Mouse (Mus musculus): ENCODE measurements around the gene Armc12. TPM values are rescaled to one million over a fixed set of nuclear protein-coding genes. Genes with fewer than 3 reads are reported as not detected.

The Armc12 gene
- polyA plus RNA-seq, 3 experiments from 2014 or later = 0.46 to 0.78 TPM; not detected in 1

DNA sequence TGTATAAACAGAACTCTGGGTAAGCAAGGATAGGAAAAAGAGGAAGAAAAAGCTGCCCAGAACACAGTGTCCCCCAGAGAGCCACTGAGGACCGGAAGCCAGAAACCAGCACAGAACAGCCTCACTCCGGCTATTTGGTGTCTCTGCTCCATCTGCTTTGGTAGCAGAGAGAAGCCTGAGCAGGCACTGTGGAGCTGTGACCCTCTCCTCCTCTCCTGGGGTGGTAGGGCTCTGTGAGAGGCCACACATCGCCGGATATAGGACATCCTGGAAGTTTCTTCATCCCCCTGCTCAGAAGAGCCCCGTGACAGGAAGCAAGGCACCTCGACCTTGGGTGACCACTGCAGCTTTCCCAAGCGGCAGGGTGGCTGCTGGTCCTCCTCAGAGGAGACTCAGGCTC lies 16.8 kb upstream of the Armc12 start:
- no peak for ATAC-seq

DNA sequence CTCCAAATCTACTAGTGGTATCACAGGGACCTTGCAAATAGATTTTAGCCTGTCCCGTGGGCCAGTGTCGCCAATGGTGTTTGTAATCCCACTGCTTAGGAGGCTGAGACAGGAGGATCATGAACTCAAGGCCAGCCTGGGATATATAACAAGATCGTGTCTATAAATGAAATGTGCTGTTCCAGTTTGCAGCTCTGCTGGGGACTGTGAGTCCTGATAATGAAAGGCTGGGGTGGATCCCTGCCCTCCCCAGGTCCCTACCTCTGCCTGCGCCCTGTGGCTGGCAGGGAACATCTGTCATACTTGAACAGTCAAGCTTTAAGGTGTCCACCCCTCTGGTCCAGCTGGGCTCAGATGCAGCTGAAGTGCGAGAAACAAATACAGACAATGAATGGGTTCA lies 16.1 kb upstream of the Armc12 start:
- ATAC-seq = no peak

GRCm38 (mm10) chr17:28515431-28516341 lies 14.9 kb upstream of the Armc12 start:
- ATAC-seq = peak; percentile 57

- ATAC-seq = no peak
These were observed 13.7 kb upstream of the Armc12 start for GRCm38 (mm10) chr17:28516881-28517280.

GRCm38 (mm10) chr17:28517441-28517955 lies 13.1 kb upstream of the Armc12 start, which contains the start of gene Fkbp5:
Gene Fkbp5, minus strand, starts transcription at chr17:28517527.
- no peak for ATAC-seq

DNA sequence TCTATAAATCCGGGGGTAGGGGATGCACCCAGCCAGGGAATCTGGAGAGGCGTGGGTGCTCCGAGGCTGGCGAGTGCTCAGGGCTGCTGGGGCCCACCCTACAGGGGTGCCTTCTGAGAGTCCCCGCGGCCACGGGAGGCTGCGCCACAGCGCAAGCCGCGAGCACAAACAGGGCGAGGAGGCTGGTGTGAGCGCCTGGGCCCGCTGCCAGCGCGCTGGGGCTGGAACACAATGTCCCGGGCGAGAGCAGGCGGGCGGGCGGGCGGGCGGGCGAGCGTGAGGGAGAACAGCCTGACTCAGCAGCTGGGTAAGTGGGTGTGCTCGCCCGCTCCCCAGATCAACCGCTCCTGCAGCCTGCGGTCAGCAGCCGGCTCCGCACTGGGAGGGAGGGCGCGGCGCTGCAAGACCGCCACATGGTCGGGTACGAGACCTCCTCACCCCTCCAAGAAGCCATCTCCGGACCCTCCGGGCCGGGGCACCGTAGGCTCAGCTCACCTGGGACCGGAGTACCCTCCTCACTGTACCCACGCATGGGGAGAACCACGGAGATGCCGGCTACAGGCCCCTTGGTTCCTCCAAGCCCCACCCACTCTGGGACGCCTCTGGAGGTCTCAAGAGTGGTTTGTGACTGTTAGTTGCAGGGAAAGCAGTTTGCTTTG lies 12.5 kb upstream of the Armc12 start:
- peak; percentile 8 for ATAC-seq

DNA sequence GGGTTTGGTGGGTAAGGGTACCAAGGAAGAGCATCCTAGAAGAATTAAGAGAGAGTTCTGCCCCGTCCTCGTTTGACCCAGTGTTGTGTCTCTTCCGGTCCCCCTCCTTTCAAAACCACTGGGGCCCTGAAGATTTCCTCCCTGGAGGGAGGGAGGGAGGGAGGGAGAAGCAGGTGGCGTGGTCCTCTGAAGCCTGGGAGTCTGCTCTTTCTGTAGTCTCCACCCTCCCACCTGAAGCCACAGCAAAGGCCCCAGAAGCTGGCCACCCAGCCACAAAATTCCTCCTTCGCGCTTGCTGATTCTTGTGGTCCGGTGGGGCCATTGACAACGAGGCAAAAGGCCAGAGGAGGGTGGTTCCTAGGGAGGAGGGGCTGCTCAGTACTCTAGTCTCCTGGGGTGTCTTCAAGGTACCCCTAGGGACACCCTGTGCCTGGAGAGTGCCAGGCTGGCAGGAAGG lies 12.0 kb upstream of the Armc12 start:
- no peak for ATAC-seq

GRCm38 (mm10) chr17:28519827-28520226 lies 10.8 kb upstream of the Armc12 start:
- no peak for ATAC-seq

GRCm38 (mm10) chr17:28520561-28520960 lies 10.0 kb upstream of the Armc12 start:
- no peak for ATAC-seq

DNA sequence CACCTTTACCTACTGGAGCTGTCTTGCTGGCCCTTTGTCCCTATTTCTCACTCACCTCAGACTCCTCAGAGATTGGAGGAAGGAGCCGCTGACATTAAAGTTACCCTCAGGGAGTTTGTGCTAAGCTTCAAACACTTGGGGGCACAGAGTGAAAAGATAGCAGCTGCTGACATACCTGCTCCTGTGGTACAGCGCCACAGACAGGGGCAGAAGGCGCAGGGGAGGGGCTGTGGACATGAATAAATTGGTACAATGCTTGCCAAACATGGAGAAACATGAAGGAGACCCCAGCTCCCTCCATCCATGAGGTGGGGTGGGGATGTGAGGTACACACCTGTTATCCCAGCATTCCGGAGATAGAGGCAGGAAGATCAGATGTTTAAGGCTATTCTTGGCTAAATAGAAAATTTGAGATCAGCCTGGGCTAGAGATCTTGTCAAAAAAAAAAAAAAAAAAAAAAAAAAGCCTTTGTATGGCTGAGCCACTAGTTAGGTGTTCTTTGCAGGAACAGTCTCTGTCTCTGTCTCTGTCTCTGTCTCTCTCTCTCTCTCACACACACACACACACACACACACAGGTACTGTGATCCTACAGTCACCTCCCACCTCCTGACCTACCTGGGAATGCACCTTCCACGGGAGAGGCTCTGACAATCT lies 9.4 kb upstream of the Armc12 start:
- no peak for ATAC-seq

- no peak for ATAC-seq
These were observed 8.7 kb upstream of the Armc12 start for GRCm38 (mm10) chr17:28521920-28522319.

DNA sequence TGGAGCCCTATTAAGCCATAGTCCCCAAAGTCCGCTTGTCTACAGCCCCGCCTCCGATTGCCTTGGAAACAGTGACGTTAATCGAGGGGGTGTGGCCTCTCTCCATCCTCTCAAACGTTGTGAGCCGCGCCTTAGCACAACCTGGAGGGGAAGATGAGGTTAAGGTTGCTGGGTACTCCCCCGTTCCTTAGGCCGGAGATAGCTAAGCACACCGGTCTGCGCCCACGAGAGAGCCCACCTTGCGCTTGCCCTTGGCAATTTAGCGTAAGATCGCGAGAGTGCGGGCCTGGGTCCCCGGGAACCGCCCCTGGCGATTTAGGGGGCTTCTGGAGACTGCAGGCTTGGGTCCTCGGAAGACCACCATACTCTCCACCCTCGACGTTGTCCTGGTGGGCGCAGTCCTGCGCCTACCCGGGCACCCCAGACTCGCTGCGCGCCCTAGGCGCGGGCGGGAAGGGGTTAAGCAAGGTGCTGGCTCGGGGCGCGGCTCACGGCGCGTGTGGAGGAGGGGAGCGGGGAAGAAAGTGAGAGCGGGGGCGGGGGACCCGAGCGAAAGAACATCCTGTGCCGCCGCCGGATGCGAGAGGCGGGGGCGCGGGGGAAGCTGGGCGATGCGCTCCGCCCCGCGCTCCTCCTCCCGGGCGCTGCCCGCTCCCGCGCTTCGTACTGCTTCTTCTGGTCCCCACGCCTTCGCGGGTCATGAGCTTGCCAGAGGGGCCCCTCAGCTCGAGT lies 7.8 kb upstream of the Armc12 start:
- ATAC-seq = peak; percentile 76

- peak; percentile 14 for ATAC-seq
These were observed 7.1 kb upstream of the Armc12 start for GRCm38 (mm10) chr17:28523355-28524008.

- ATAC-seq = no peak
These were observed 6.5 kb upstream of the Armc12 start for GRCm38 (mm10) chr17:28524009-28524695.

DNA sequence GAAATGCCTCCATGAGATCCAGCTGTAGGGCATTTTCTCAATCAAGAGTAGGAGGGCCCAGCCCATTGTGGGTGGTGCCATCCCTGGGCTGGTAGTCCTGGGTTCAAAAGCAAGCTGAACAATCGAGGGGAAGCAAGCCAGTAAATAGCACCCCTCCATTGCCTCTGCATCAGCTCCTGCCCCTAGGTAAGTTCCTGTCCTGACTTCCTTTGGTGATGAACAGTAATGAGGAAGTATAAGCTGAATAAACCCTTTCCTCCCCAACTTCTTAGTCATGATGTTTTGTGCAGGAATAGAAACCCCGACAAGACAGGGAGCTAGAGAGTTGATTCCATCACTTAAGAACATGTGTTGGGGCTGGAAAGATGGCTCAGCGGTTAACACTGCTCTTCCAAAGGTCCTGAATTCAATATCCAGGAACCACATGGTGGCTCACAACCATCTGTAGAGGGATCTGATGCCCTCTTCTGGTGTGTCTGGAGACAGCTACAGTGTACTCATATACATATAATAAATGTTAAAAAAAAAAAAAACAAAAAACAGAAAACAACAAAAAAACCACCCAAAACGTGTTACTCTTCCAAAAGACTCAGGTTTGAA lies 5.7 kb upstream of the Armc12 start:
- no peak for ATAC-seq

DNA sequence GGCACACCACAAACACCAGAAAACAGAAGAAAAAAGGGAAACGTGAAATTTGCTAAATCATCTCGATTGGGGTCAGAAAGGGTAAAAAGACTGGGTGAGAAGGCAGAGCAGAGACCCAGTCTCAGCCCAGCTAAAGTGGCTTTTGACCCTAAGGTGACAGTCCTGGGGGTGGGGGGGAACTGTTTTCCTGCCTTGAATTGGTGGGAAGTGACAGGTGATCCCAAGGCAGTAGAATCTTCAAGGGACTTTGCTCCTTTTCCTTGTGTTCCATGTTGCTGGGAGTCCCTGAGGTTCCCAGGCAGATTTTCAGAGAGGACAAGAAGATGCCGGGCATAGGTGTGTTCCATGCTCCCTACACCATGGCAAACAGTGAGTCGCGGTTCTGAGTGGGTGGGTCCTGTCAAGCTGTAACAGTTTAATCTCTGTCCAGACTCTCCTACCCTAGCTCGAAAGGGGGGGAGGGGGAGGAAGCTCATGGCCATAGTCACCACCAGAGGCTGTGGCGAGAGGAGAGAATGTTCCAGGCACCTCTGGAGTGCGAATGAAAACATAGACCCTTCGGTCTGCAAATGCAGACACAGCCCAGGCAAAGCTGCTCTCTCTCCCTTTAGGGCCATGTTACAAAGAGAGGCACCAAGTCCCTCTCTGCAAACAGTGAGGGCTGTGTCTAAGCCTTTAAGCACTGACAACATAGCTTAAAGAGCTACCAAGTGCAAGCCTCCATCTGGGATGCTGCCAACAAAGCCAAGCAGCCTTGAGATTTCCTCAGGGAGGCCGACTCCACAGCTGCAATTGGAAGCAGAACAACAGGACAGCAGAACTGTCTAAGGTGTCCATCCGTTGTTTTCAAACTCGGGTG lies 3.2 kb upstream of the Armc12 start:
- ATAC-seq = no peak

- ATAC-seq = peak; percentile 48
These were observed 2.6 kb upstream of the Armc12 start for GRCm38 (mm10) chr17:28528043-28528351.

DNA sequence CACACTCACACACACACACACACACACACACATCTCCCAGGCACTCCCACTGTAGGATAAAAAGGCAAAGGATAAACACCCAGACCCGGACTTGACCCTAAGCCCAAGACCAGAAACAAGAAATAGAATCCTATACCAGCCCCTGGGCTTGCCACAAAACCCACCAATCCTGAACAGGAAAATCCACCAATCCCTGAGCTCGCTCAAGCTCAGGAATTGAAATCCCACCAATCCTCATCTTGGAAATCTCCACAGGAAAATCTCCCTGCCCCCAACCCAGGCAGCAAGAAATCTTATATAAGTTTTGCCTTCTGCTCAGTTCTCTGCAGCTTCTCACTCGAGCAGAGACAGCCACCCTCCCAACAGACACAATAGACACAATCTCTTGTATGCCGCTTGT lies 1.5 kb upstream of the Armc12 start:
- no peak for ATAC-seq

GRCm38 (mm10) chr17:28531946-28532345 lies 1.3 kb downstream of the Armc12 start:
- ATAC-seq = no peak

DNA sequence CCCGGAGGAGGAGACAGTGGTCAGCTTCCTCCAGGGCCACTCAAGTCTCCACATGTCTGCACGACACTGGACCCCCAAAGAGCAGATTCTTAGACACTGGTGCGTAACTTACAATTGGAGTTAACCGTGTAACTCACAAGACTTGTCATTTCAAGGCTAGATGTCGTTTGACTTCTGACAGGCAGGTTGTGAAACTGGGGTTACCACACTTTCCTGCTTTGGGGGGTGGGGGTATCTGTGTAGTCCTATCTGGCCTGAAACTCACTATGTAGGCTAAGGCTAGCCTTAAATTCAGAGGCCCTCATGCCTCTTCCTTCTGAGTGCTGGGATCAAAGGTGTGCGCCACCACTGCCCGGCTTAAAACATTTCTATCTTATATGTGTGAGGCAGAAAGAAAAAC lies 2.0 kb downstream of the Armc12 start:
- ATAC-seq = no peak
